Mouse (Mus musculus): ENCODE results near the gene Olfr916. TPM values are rescaled to one million over a fixed set of nuclear protein-coding genes. Genes with fewer than 3 reads are reported as not detected.

The Olfr916 gene
- not detected for total RNA-seq (2021)
- long read RNA-seq: 0 reads

DNA sequence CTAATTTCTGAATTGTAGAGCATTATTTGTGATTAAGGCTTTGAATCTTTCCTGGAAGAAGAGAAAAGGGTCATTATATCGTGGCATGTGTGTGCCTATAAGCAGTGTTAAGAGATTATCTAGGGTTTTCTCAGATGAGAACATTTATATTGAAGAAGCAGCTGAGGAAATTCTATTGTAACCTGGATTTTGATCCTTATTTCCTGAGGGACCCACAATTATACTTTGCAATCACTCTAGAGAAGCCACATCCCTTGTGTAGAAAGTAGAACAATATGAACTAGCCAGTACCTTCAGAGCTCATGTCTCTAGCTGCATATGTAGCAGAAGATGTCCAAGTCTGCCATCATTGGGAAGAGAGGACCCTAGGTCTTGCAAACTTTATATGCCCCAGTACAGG is at the start of gene Olfr916:
Gene Olfr916 (minus strand): TSS at position 101 of the 400 bp plus-strand sequence.
- no peak for DNase-seq (ENCODE audit: low spot score in 2 of 2)

DNA sequence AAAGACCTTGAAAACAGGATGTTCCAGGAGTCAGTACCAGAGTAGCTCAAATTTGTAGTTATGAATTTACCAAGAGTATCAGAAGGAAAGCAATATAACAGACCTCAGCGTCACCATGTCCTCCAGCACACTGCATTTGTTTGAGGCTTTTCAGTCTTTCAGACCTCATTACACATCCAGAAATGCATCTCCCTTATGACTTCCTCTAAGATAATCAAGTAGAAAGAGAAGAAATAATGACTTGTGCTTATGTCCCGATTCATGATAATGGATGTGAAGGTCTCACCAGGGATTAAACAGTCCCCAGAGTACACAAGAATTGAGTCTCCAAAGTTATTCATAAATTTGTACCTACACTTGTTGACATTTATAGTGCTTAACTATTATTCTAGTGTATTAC is 14.8 kb upstream of the Olfr916 start, which contains the start of gene Olfr918:
Gene Olfr918 (minus strand): TSS at position 101 of the 400 bp plus-strand sequence.
- no peak for DNase-seq (ENCODE audit: low spot score in 2 of 2)

DNA sequence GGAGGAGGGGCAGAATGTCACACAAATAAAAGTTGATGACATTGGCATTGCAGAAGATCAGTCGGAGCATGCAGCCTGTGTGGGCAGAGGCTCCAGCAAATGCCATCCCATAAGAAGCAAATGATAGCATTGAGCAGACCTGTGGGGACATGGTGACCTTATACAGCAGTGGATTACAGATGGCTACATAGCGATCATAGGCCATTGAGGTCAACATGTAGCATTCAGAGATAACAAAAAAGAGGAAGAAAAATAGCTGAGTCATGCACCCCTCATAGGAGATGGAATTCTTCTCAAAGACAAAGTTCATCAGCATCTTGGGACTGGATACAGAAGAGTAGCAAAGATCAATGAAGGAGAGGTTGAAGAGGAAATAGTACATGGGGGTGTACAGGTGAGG is 13.2 kb upstream of the Olfr916 start:
- no peak for DNase-seq (ENCODE audit: low spot score in 2 of 2)

DNA sequence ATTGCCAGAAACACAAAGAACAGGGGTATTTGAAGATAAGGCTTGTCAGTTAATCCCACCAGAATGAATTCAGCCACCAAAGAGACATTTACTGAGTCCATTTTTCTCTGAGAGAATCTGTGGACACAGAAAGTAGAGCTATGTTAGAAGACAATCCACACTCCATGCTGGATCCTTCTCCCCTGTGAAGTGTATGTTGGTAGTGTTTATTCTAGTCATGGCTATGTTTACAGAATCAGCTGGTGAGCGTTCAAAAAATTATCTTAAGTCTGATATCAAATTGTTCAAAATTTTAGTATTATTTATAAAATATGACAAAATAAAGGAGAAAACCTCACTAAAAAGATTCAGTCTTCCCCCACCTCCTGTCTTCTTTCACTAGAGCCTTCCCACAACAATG is 6.1 kb upstream of the Olfr916 start, which contains the start of gene Olfr917:
Gene Olfr917 (minus strand): TSS at position 101 of the 400 bp plus-strand sequence.
- DNase-seq (ENCODE audit: low spot score in 2 of 2): no peak

DNA sequence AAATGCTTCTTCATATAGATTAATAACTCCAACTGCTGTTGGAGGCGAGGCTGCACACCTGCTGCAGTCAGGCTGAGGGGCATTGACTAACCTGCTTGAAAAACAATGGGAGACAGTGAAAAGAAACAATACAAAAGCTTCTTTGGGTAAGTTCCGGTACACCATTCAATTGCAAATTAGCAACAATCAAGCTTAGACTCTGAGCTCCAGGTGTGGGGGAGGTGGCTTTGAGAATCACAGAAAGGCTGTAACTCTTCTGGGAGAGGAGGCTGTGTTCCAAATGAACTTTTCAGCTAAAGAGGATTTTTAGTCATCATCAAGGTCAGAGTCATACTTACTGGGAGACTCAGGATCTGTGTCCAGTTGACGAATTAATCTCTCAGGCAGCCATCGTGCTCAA is 27.3 kb downstream of the Olfr916 start:
- no peak for DNase-seq (ENCODE audit: low spot score in 2 of 2)

Other genes starting within 250 kb of the Olfr916 start
- not detected for gene Olfr901, start 230.4 kb downstream of the Olfr916 start, total RNA-seq (2021)
- gene Olfr902, start 212.2 kb downstream of the Olfr916 start, total RNA-seq (2021): not detected
- gene Olfr904, start 196.7 kb downstream of the Olfr916 start, total RNA-seq (2021): not detected
- gene Olfr905, start 188.8 kb downstream of the Olfr916 start, total RNA-seq (2021): under 1 TPM in 1 of 2 experiments, not detected in 1; 0.07 TPM
- not detected for gene Olfr906, start 172.8 kb downstream of the Olfr916 start, total RNA-seq (2021)
- gene Olfr907, start 164.1 kb downstream of the Olfr916 start, total RNA-seq (2021): not detected
- not detected for gene Olfr911-ps1, start 138.3 kb downstream of the Olfr916 start, total RNA-seq (2021)
- not detected for gene Olfr910, start 122.0 kb downstream of the Olfr916 start, total RNA-seq (2021)
- not detected for gene Olfr912, start 79.7 kb downstream of the Olfr916 start, total RNA-seq (2021)
- not detected for gene Olfr913, start 67.1 kb downstream of the Olfr916 start, total RNA-seq (2021)
- not detected for gene Olfr914, start 54.8 kb downstream of the Olfr916 start, total RNA-seq (2021)
- gene Olfr917, start 6.0 kb upstream of the Olfr916 start, total RNA-seq (2021): not detected
- not detected for gene Olfr918, start 14.7 kb upstream of the Olfr916 start, total RNA-seq (2021)
- gene Olfr919, start 43.8 kb upstream of the Olfr916 start, total RNA-seq (2021): not detected
- 10 to 100 TPM in 1 of 2 experiments, 1 to 10 TPM in 1; 9.3 to 12.0 TPM for gene Vwa5a, start 58.4 kb upstream of the Olfr916 start, total RNA-seq (2021)
- gene Olfr920, start 92.4 kb upstream of the Olfr916 start, total RNA-seq (2021): not detected
- not detected for gene Olfr921, start 113.2 kb upstream of the Olfr916 start, total RNA-seq (2021)
- not detected for gene Olfr922, start 154.7 kb upstream of the Olfr916 start, total RNA-seq (2021)
- gene Olfr923, start 166.7 kb upstream of the Olfr916 start, total RNA-seq (2021): not detected
- gene Olfr924, start 184.6 kb upstream of the Olfr916 start, total RNA-seq (2021): not detected
- gene Olfr26, start 195.2 kb upstream of the Olfr916 start, total RNA-seq (2021): not detected
- not detected for gene Olfr926, start 217.3 kb upstream of the Olfr916 start, total RNA-seq (2021)